Mouse (Mus musculus) small intestine, adult 2 months (tissue): ENCODE data around the gene Phf20. TPM values are rescaled to one million over a fixed set of nuclear protein-coding genes. Genes with fewer than 3 reads are reported as not detected.
"Not testable (repeated sequence)": the region's sequence is repeated elsewhere in the genome, so short reads cannot be mapped to it uniquely, and the experiment has no call there.

Source experiments
- H3K27ac ChIP-seq: fragments of 200-500 bp; 2 replicates; pipeline ENCODE4 v1.5.1; 2012; ENCODE audit warnings: low read depth, low read length, control low read depth, inconsistent platforms; ENCODE audit not compliant: insufficient read depth
- H3K27me3 ChIP-seq: fragments of 200-500 bp; 2 replicates; pipeline ENCODE4 v1.6.1; 2012; ENCODE audit warnings: mild to moderate bottlenecking, moderate library complexity, low read length, inconsistent platforms; ENCODE audit not compliant: control insufficient read depth, insufficient read depth
- H3K36me3 ChIP-seq: fragments of 200-500 bp; 2 replicates; pipeline ENCODE4 v1.6.1; 2012; ENCODE audit warnings: mild to moderate bottlenecking, low read length, control low read depth, inconsistent platforms; ENCODE audit not compliant: control insufficient read depth, insufficient read depth
- H3K4me1 ChIP-seq: fragments of 200-500 bp; 2 replicates; pipeline ENCODE4 v1.6.1; 2012; ENCODE audit warnings: low read length, inconsistent platforms, mixed read lengths; ENCODE audit not compliant: control insufficient read depth, insufficient read depth, insufficient read length
- H3K4me3 ChIP-seq: fragments of 200-500 bp; 2 replicates; pipeline ENCODE4 v1.5.1; 2012; ENCODE audit warnings: low read depth, mild to moderate bottlenecking, control low read depth, inconsistent platforms, low read length, moderate library complexity
- CTCF ChIP-seq: fragments of 200-500 bp; IDR thresholded peaks from 2 replicates; pipeline ENCODE4 v1.5.1; 2012; ENCODE audit warnings: low read depth, mild to moderate bottlenecking, control low read depth, inconsistent platforms, low read length, moderate library complexity, mixed read lengths; ENCODE audit not compliant: insufficient replicate concordance, insufficient read length; ENCODE audit errors: extremely low read depth
- POLR2A ChIP-seq: fragments of 200-500 bp; IDR thresholded peaks from 2 replicates; pipeline ENCODE4 v1.6.1; 2012; ENCODE audit warnings: low read depth, mild to moderate bottlenecking, control low read depth, inconsistent platforms, low read length, moderate library complexity
- WGBS: fragments of 180-500 bp; shearing (Covaris S2); methylation state at CpG from one replicate; pipeline ENCODE4 v1.1.7; 2018; 5-methylcytosine and 5-hydroxymethylcytosine counted together
- polyA plus RNA-seq: library from polyadenylated mRNA; depleted of rRNA; stranded (reverse); fragments of >200 nt; gene quantifications from 2 replicates; pipeline ENCODE4 v1.2.3, GENCODE M21; 2012

The Phf20 gene
- polyA plus RNA-seq, 1 experiment: 7.1 TPM

- TF ChIP-seq POLR2A: no peak
- TF ChIP-seq CTCF: no peak
- Histone ChIP-seq H3K27ac (no peak overlapping the region), H3K4me1 (no peaks in the 10 kb centered on the region; the same call in 1 of the 2 replicates), H3K27me3 (no peaks in the 10 kb centered on the region), H3K36me3 (peaks cover 11% of the 10 kb centered on the region; the same call in 1 of the 2 replicates), H3K4me3 (no peak overlapping the region)
- WGBS: 100% methylated on average over 1 of the region's 1 CpGs
These were observed 31.4 kb downstream of the Phf20 start for GRCm38 (mm10) chr2:156227689-156228088.

GRCm38 (mm10) chr2:156229171-156229570, 32.9 kb downstream of the Phf20 start:
- peaks cover 11% of the 10 kb centered on the region; the same call in 1 of the 2 replicates for H3K36me3 ChIP-seq
- no peak overlapping the region for H3K27ac ChIP-seq
- no peaks in the 10 kb centered on the region for H3K4me1 ChIP-seq
- TF ChIP-seq POLR2A: no peak
- no peak for TF ChIP-seq CTCF
- WGBS: 98% methylated on average over 1 of the region's 1 CpGs
- no peaks in the 10 kb centered on the region for H3K27me3 ChIP-seq
- no peak overlapping the region for H3K4me3 ChIP-seq

- H3K36me3 ChIP-seq: peaks cover 3% of the 10 kb centered on the region
- no peaks in the 10 kb centered on the region for H3K27me3 ChIP-seq
- no peak overlapping the region for H3K27ac ChIP-seq
- H3K4me1 ChIP-seq: no peaks in the 10 kb centered on the region
- TF ChIP-seq POLR2A (no peak), CTCF (no peak)
- H3K4me3 ChIP-seq: no peak overlapping the region
These were observed 35.1 kb downstream of the Phf20 start for GRCm38 (mm10) chr2:156231340-156231739.

- H3K27ac ChIP-seq: no peak overlapping the region
- peaks cover 3% of the 10 kb centered on the region for H3K36me3 ChIP-seq
- TF ChIP-seq POLR2A (no peak), CTCF (no peak)
- no peaks in the 10 kb centered on the region for H3K4me1 ChIP-seq
- H3K27me3 ChIP-seq: no peaks in the 10 kb centered on the region
- H3K4me3 ChIP-seq: no peak overlapping the region
- 85% methylated on average over 3 of the region's 3 CpGs for WGBS
These were observed 37.1 kb downstream of the Phf20 start for GRCm38 (mm10) chr2:156233275-156233948.

DNA sequence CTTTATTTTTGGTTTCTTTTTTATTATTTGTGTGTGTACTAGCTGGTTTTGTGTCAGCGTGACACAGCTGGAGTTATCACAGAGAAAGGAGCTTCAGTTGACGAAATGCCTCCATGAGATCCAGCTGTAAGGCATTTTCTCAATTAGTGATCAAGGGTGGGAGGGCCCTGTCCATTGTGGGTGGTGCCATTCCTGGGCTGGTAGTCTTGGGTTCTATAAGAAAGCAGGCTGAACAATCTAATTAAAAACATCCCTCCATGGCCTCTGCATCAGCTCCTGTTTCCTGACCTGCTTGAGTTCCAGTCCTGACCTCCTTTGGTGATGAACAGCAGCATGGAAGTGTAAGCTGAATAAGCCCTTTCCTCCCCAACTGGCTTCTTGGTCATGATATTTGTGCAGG, 37.8 kb downstream of the Phf20 start:
- not testable (repeated sequence) for H3K27ac ChIP-seq, H3K4me3 ChIP-seq, H3K4me1 ChIP-seq, H3K27me3 ChIP-seq, H3K36me3 ChIP-seq
- 86% methylated on average over 2 of the region's 2 CpGs for WGBS

GRCm38 (mm10) chr2:156235847-156236246, 39.6 kb downstream of the Phf20 start:
- H3K4me3 ChIP-seq: no peak overlapping the region
- 89% methylated on average over 4 of the region's 4 CpGs for WGBS
- H3K27me3 ChIP-seq: no peaks in the 10 kb centered on the region
- TF ChIP-seq POLR2A (no peak), CTCF (no peak)
- H3K27ac ChIP-seq: no peak overlapping the region
- H3K36me3 ChIP-seq: peaks cover 1% of the 10 kb centered on the region
- H3K4me1 ChIP-seq: no peaks in the 10 kb centered on the region

- no peak overlapping the region for H3K4me3 ChIP-seq
- H3K27ac ChIP-seq: no peak overlapping the region
- TF ChIP-seq CTCF (no peak), POLR2A (no peak)
- WGBS: 86% methylated on average over 2 of the region's 2 CpGs
- H3K36me3 ChIP-seq: no peaks in the 10 kb centered on the region; the same call in 1 of the 2 replicates
- no peaks in the 10 kb centered on the region for H3K27me3 ChIP-seq
- H3K4me1 ChIP-seq: no peaks in the 10 kb centered on the region
These were observed 45.4 kb downstream of the Phf20 start for GRCm38 (mm10) chr2:156241662-156242061.
